Mouse (Mus musculus) thymus, postnatal 36 days (tissue): ENCODE measurements at regions not wholly inside any gene's neighbourhood (a gene's known extent, or its start where the extent isn't known, plus 50 kb on each side); places are given as distances from the start of the nearest gene placed in this dataset.

Source experiments
- DNase-seq, 2 experiments: peaks; one replicate each; pipeline ENCODE4 v3.0.0; 2022; ENCODE audit warnings: mixed read lengths in 2 of 2

GRCm38 (mm10) chr12:77667151-77667874 lies 429.4 kb downstream of the Fut8 start:
- DNase-seq = no peak

GRCm38 (mm10) chr12:77667875-77668204 lies 429.9 kb downstream of the Fut8 start:
- DNase-seq = peak; percentile 67 to 73

- DNase-seq = no peak
Measured at GRCm38 (mm10) chr12:77670531-77670930, 432.6 kb downstream of the Fut8 start.

GRCm38 (mm10) chr12:77674352-77674751 lies 436.4 kb downstream of the Fut8 start:
- no peak for DNase-seq

GRCm38 (mm10) chr12:77674755-77675154 lies 436.8 kb downstream of the Fut8 start:
- DNase-seq = peak; percentile 48 to 56

- DNase-seq = no peak
Measured at GRCm38 (mm10) chr12:77678040-77678439, 440.1 kb downstream of the Fut8 start.

GRCm38 (mm10) chr12:77694101-77694500 lies 456.2 kb downstream of the Fut8 start:
- no peak for DNase-seq

- DNase-seq = no peak
Measured at GRCm38 (mm10) chr12:77696039-77696631, 458.2 kb downstream of the Fut8 start.

- no peak for DNase-seq
Measured at GRCm38 (mm10) chr12:77696662-77697061, 458.7 kb downstream of the Fut8 start.

- DNase-seq = no peak
Measured at GRCm38 (mm10) chr12:77698088-77698487, 460.2 kb downstream of the Fut8 start.

GRCm38 (mm10) chr12:77699896-77700605 lies 462.1 kb downstream of the Fut8 start:
- no peak for DNase-seq

- DNase-seq = no peak
Measured at GRCm38 (mm10) chr12:77715506-77715905, 477.6 kb downstream of the Fut8 start.

- no peak for DNase-seq
Measured at GRCm38 (mm10) chr12:77715979-77716378, 478.1 kb downstream of the Fut8 start.

- no peak for DNase-seq
Measured at GRCm38 (mm10) chr12:77727766-77728165, 466.3 kb upstream of the Gm6657 start.

- DNase-seq = no peak
Measured at GRCm38 (mm10) chr12:77739047-77739760, 454.8 kb upstream of the Gm6657 start.

- no peak for DNase-seq
Measured at GRCm38 (mm10) chr12:77742716-77743115, 451.3 kb upstream of the Gm6657 start.

GRCm38 (mm10) chr12:77749438-77750007 lies 444.5 kb upstream of the Gm6657 start:
- DNase-seq = no peak

- DNase-seq = no peak
Measured at GRCm38 (mm10) chr12:77752181-77752580, 441.9 kb upstream of the Gm6657 start.

GRCm38 (mm10) chr12:77756021-77756420 lies 438.0 kb upstream of the Gm6657 start:
- DNase-seq = no peak

- no peak for DNase-seq
Measured at GRCm38 (mm10) chr12:77760976-77761375, 433.1 kb upstream of the Gm6657 start.

- no peak for DNase-seq
Measured at GRCm38 (mm10) chr12:77776011-77776546, 418.0 kb upstream of the Gm6657 start.

- no peak for DNase-seq
Measured at GRCm38 (mm10) chr12:77776755-77777154, 417.3 kb upstream of the Gm6657 start.
